Mouse (Mus musculus) spleen, adult 2 months (tissue): ENCODE results near the gene Mybpc2. TPM values are rescaled to one million over a fixed set of nuclear protein-coding genes. Genes with fewer than 3 reads are reported as not detected.

Experiments
- DNase-seq, 2 experiments: peaks; one replicate each; pipeline versions ENCODE4 v3.0.0 to v3.0.0-alpha.2; 2012 to 2021; ENCODE audit warnings: low spot score in 2 of 2, low read depth in 1 of 2
- H3K27ac ChIP-seq: fragments of 200-500 bp; 2 replicates; pipeline ENCODE4 v1.5.1; 2012; ENCODE audit warnings: low read length, inconsistent platforms; ENCODE audit not compliant: insufficient read depth
- H3K27me3 ChIP-seq: fragments of 200-500 bp; 2 replicates; pipeline ENCODE4 v1.6.1; 2012; ENCODE audit warnings: mild to moderate bottlenecking, moderate library complexity, low read length, inconsistent platforms; ENCODE audit not compliant: control insufficient read depth, insufficient read depth
- H3K36me3 ChIP-seq: fragments of 200-500 bp; 2 replicates; pipeline ENCODE4 v1.6.1; 2012; ENCODE audit warnings: mild to moderate bottlenecking, low read length, inconsistent platforms; ENCODE audit not compliant: control insufficient read depth, insufficient read depth
- H3K4me1 ChIP-seq: fragments of 200-500 bp; 2 replicates; pipeline ENCODE4 v1.6.1; 2011; ENCODE audit warnings: inconsistent platforms; ENCODE audit not compliant: control insufficient read depth, insufficient read depth, insufficient read length
- H3K4me3 ChIP-seq: fragments of 200-500 bp; 2 replicates; pipeline ENCODE4 v1.5.1; 2011; ENCODE audit warnings: mild to moderate bottlenecking, inconsistent platforms; ENCODE audit not compliant: insufficient read depth, insufficient read length; ENCODE audit errors: extremely low read depth
- CTCF ChIP-seq: fragments of 200-500 bp; IDR thresholded peaks from 2 replicates; pipeline ENCODE4 v1.5.1; 2011; ENCODE audit warnings: mild to moderate bottlenecking, inconsistent platforms; ENCODE audit not compliant: insufficient read depth, insufficient read length, insufficient replicate concordance; ENCODE audit errors: extremely low read depth
- POLR2A ChIP-seq: fragments of 200-500 bp; IDR thresholded peaks from 2 replicates; pipeline ENCODE4 v1.6.1; 2011; ENCODE audit warnings: low read depth, low read length, inconsistent platforms
- WGBS: fragments of 180-500 bp; shearing (Covaris S2); methylation state at CpG from one replicate; pipeline ENCODE4 v1.1.7; 2018; 5-methylcytosine and 5-hydroxymethylcytosine counted together
- polyA plus RNA-seq: library from polyadenylated mRNA; depleted of rRNA; stranded (reverse); fragments of >200 nt; gene quantifications from 2 replicates; pipeline ENCODE4 v1.2.3, GENCODE M21; 2012

Mybpc2 gene
- polyA plus RNA-seq, 1 experiment: 1.4 TPM

DNA sequence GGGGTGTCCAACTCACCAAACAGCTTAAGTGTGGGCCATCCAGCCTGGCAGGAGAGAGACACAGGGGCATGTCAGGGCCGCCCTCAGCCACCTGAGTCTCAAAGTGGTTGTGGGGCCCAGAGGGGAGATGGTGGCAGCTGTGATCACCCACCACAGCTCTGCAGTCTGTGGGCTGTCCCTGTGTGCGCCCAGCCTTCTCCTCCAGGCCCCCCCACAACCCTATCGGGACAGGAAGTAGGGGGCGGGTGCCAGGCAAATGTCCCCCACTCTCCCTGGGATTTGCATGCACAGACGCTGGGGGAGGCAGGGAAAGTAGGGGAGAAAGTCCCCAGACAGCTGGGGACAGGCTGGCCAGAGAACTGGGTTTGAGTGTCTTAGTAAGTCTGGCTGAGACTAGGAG is 6.8 kb upstream of the Mybpc2 start:
- 10% methylated on average over 5 of the region's 5 CpGs for WGBS
- Histone ChIP-seq H3K4me1 (peaks cover 45% of the 10 kb centered on the region; the same call in 1 of the 2 replicates), H3K4me3 (peak overlapping the region; percentile 64), H3K27ac (peak overlapping the region; percentile 96), H3K36me3 (peaks cover 24% of the 10 kb centered on the region), H3K27me3 (no peaks in the 10 kb centered on the region)
- TF ChIP-seq POLR2A (peak; percentile 80), CTCF (no peak)
- peak in 1 of 2 experiments; percentile 79 for DNase-seq

DNA sequence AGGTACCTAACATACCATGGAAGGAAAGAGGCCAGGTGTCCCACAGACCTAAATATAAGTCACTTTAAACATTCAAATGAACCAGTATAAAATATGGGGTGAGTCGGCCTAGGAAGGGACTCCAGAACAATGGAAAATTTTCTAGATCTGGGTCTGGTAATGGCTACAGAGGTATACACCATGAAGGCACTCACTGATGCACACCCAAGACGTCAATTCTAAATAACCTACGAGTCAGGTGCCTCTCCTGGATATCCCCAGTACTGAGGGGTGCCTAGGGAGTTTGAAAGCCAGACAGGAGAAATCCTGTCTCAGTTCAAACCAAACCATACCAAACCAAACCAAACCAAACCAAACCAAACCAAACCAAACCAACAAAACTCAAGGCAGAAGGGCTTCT is 6.1 kb upstream of the Mybpc2 start:
- no peak for TF ChIP-seq POLR2A
- TF ChIP-seq CTCF: no peak
- WGBS: 42% methylated on average over 3 of the region's 3 CpGs
- Histone ChIP-seq H3K4me3 (peak overlapping the region; percentile 64), H3K4me1 (peaks cover 45% of the 10 kb centered on the region; the same call in 1 of the 2 replicates), H3K27ac (peak overlapping the region; percentile 96), H3K27me3 (no peaks in the 10 kb centered on the region), H3K36me3 (peaks cover 24% of the 10 kb centered on the region)
- DNase-seq: no peak

DNA sequence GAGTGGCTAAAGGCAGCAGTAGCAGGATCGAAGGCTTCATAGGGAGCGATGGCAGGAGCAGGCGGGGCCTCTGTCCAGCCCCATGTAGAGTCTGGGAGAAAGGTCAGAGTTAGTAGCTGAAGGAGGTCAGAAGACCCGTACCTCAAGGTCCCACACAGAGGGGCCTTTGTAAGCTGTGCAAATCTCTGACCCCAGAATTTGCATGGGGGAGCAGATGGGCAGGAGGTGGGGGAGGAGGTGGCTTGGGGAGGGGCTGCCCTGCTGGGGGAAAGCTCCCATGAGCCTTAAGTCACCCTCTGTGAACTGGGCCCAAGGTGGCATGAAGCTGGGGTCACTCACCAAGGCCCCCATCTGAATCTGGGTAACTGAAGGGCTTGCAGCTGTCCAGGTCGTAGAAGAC is 5.1 kb upstream of the Mybpc2 start:
- no peaks in the 10 kb centered on the region for H3K27me3 ChIP-seq
- TF ChIP-seq POLR2A (no peak), CTCF (no peak)
- peak in 1 of 2 experiments; percentile 63 for DNase-seq
- peaks cover 22% of the 10 kb centered on the region for H3K36me3 ChIP-seq
- H3K4me1 ChIP-seq: peaks cover 38% of the 10 kb centered on the region
- WGBS: 44% methylated on average over 5 of the region's 5 CpGs
- H3K27ac ChIP-seq: peak overlapping the region; percentile 96
- H3K4me3 ChIP-seq: peak overlapping the region; percentile 64

GRCm38 (mm10) chr7:44527483-44528398 is 3.3 kb upstream of the Mybpc2 start:
- no peaks in the 10 kb centered on the region for H3K27me3 ChIP-seq
- H3K4me3 ChIP-seq: peak overlapping the region; percentile 64
- H3K27ac ChIP-seq: peak overlapping the region; percentile 83
- H3K4me1 ChIP-seq: peaks cover 31% of the 10 kb centered on the region
- DNase-seq: peak; percentile 72 to 73
- WGBS: 4% methylated on average over 40 of the region's 40 CpGs
- peaks cover 22% of the 10 kb centered on the region for H3K36me3 ChIP-seq
- TF ChIP-seq CTCF (peak; percentile 85), POLR2A (no peak)

GRCm38 (mm10) chr7:44526414-44527154 is 2.1 kb upstream of the Mybpc2 start:
- Histone ChIP-seq H3K4me1 (peaks cover 25% of the 10 kb centered on the region), H3K27ac (peak overlapping the region; percentile 80), H3K27me3 (no peaks in the 10 kb centered on the region), H3K4me3 (no peak overlapping the region), H3K36me3 (peaks cover 22% of the 10 kb centered on the region)
- TF ChIP-seq POLR2A (no peak), CTCF (no peak)
- DNase-seq: no peak
- 65% methylated on average over 14 of the region's 14 CpGs for WGBS

- peaks cover 22% of the 10 kb centered on the region for H3K36me3 ChIP-seq
- no peak overlapping the region; the same call in 1 of the 2 replicates for H3K4me3 ChIP-seq
- H3K27me3 ChIP-seq: no peaks in the 10 kb centered on the region
- 35% methylated on average over 22 of the region's 22 CpGs for WGBS
- TF ChIP-seq CTCF (no peak), POLR2A (no peak)
- DNase-seq: peak in 1 of 2 experiments; percentile 61
- peaks cover 28% of the 10 kb centered on the region for H3K4me1 ChIP-seq
- peak overlapping the region; percentile 62 for H3K27ac ChIP-seq
These were observed 823 bp upstream of the Mybpc2 start for GRCm38 (mm10) chr7:44525126-44525832.

- Histone ChIP-seq H3K27ac (no peak overlapping the region), H3K36me3 (peaks cover 3% of the 10 kb centered on the region; the same call in 1 of the 2 replicates), H3K4me1 (peaks cover 18% of the 10 kb centered on the region), H3K27me3 (no peaks in the 10 kb centered on the region), H3K4me3 (no peak overlapping the region)
- TF ChIP-seq POLR2A (no peak), CTCF (no peak)
- no peak for DNase-seq
- 79% methylated on average over 2 of the region's 2 CpGs for WGBS
These were observed 1.4 kb downstream of the Mybpc2 start for GRCm38 (mm10) chr7:44523056-44523455.
